Mouse (Mus musculus): Measurements from ENCODE around the gene Agfg2.
"Not testable (repeated sequence)": the region's sequence is repeated elsewhere in the genome, so short reads cannot be mapped to it uniquely, and the experiment has no call there.

Agfg2 gene

GRCm38 (mm10) chr5:137645652-137646091 is 38.9 kb downstream of the Agfg2 start, which contains the start of gene Irs3:
Gene Irs3 (minus strand): TSS chr5:137645714.
- DNase-seq (ENCODE audit: low read depth, low spot score), result no peak

GRCm38 (mm10) chr5:137645091-137645651 is 39.4 kb downstream of the Agfg2 start:
- DNase-seq (ENCODE audit: low read depth, low spot score), result no peak

- no peak for DNase-seq (ENCODE audit: low read depth, low spot score)
Observed at GRCm38 (mm10) chr5:137644484-137644883, 40.0 kb downstream of the Agfg2 start.

- DNase-seq (ENCODE audit: low read depth, low spot score), result no peak
Observed at GRCm38 (mm10) chr5:137642886-137643285, 41.6 kb downstream of the Agfg2 start.

GRCm38 (mm10) chr5:137641054-137641453 is 43.5 kb downstream of the Agfg2 start, which contains the start of gene Sap25:
Gene Sap25 (plus strand): TSS chr5:137641334.
- DNase-seq (ENCODE audit: low read depth, low spot score), result no peak

GRCm38 (mm10) chr5:137639472-137639871 is 45.1 kb downstream of the Agfg2 start:
- no peak for DNase-seq (ENCODE audit: low read depth, low spot score)

GRCm38 (mm10) chr5:137633397-137634084 is 51.0 kb downstream of the Agfg2 start:
- no peak for DNase-seq (ENCODE audit: low read depth, low spot score)

GRCm38 (mm10) chr5:137631591-137631990 is 52.9 kb downstream of the Agfg2 start:
- DNase-seq (ENCODE audit: low read depth, low spot score), result no peak

GRCm38 (mm10) chr5:137631171-137631570 is 53.4 kb downstream of the Agfg2 start:
- peak; percentile 43 for DNase-seq (ENCODE audit: low read depth, low spot score)

- no peak for DNase-seq (ENCODE audit: low read depth, low spot score)
Observed at GRCm38 (mm10) chr5:137630602-137631001, 53.9 kb downstream of the Agfg2 start.

GRCm38 (mm10) chr5:137629906-137630545 is 54.5 kb downstream of the Agfg2 start:
- DNase-seq (ENCODE audit: low read depth, low spot score), result no peak

GRCm38 (mm10) chr5:137629306-137629721 is 55.2 kb downstream of the Agfg2 start:
- DNase-seq (ENCODE audit: low read depth, low spot score), result no peak

- DNase-seq (ENCODE audit: low read depth, low spot score), result peak; percentile 100
Observed at GRCm38 (mm10) chr5:137628498-137629305, 55.8 kb downstream of the Agfg2 start, which contains the start of the genes Fbxo24, Lrch4 and Gm20605. Gene Fbxo24 (minus strand): TSS chr5:137629002. Gene Lrch4 (plus strand): TSS chr5:137629121. Gene Gm20605 (plus strand): TSS chr5:137629175.

- DNase-seq (ENCODE audit: low read depth, low spot score), result peak; percentile 6
Observed at GRCm38 (mm10) chr5:137627991-137628390, 56.5 kb downstream of the Agfg2 start.

GRCm38 (mm10) chr5:137623937-137624530 is 60.5 kb downstream of the Agfg2 start:
- no peak for DNase-seq (ENCODE audit: low read depth, low spot score)

GRCm38 (mm10) chr5:137615347-137615746 is 69.2 kb downstream of the Agfg2 start:
- no peak for DNase-seq (ENCODE audit: low read depth, low spot score)

- DNase-seq (ENCODE audit: low read depth, low spot score), result not testable (repeated sequence)
Observed at GRCm38 (mm10) chr5:137614921-137615320, 69.6 kb downstream of the Agfg2 start.

GRCm38 (mm10) chr5:137613550-137613949 is 71.0 kb downstream of the Agfg2 start, which contains the start of gene Pcolce:
Gene Pcolce (minus strand): TSS chr5:137613784.
- DNase-seq (ENCODE audit: low read depth, low spot score), result no peak

- DNase-seq (ENCODE audit: low read depth, low spot score), result no peak
Observed at GRCm38 (mm10) chr5:137613076-137613475, 71.5 kb downstream of the Agfg2 start.

GRCm38 (mm10) chr5:137611245-137611602 is 73.3 kb downstream of the Agfg2 start:
- DNase-seq (ENCODE audit: low read depth, low spot score), result no peak
